Mouse (Mus musculus) stomach, postnatal 0 days (tissue): ENCODE results near the gene Ccdc27. TPM values are rescaled to one million over a fixed set of nuclear protein-coding genes. Genes with fewer than 3 reads are reported as not detected.

Experiments
- ATAC-seq: fragments of 200-750 bp; cut with Nextera tagmentation; 2 replicates; pipeline ENCODE4 v1.8.0; 2017; ENCODE audit not compliant: low FRiP score, low TSS enrichment
- DNase-seq: peaks from one replicate; pipeline ENCODE4 v3.0.0-alpha.2; 2016; ENCODE audit warnings: low spot score
- H3K27ac ChIP-seq: fragments of 300-500 bp; sonication (generic); replicated peaks from 2 replicates; pipeline ENCODE4 v1.5.1; 2014; ENCODE audit warnings: mild to moderate bottlenecking, control low read depth
- H3K27me3 ChIP-seq: fragments of 300-500 bp; sonication (generic); 2 replicates; pipeline ENCODE4 v1.6.1; 2014; ENCODE audit warnings: low read length; ENCODE audit not compliant: control insufficient read depth, insufficient read depth
- H3K36me3 ChIP-seq: fragments of 300-500 bp; sonication (generic); 2 replicates; pipeline ENCODE4 v1.6.1; 2014; ENCODE audit warnings: low read length, mixed read lengths; ENCODE audit not compliant: control insufficient read depth, insufficient read depth
- H3K4me1 ChIP-seq: fragments of 300-500 bp; sonication (generic); replicated peaks from 2 replicates; pipeline ENCODE4 v1.6.1; 2014; ENCODE audit warnings: antibody characterized with exemption; ENCODE audit not compliant: control insufficient read depth, insufficient read depth
- H3K4me2 ChIP-seq: fragments of 300-500 bp; sonication (generic); replicated peaks from 2 replicates; pipeline ENCODE4 v1.6.1; 2014; ENCODE audit warnings: low read depth, mild to moderate bottlenecking, control low read depth, moderate library complexity
- H3K4me3 ChIP-seq: fragments of 300-500 bp; sonication (generic); 2 replicates; pipeline ENCODE4 v1.5.1; 2014; ENCODE audit warnings: low read depth, low read length, control low read depth
- H3K9ac ChIP-seq: fragments of 300-500 bp; sonication (generic); 2 replicates; pipeline ENCODE4 v1.6.1; 2014; ENCODE audit warnings: mild to moderate bottlenecking, low read length, control low read depth, mixed read lengths
- H3K9me3 ChIP-seq: fragments of 300-500 bp; sonication (generic); 2 replicates; pipeline ENCODE4 v1.6.1; 2016; ENCODE audit warnings: low read length; ENCODE audit not compliant: control insufficient read depth
- CTCF ChIP-seq: IDR thresholded peaks from 2 replicates; pipeline ENCODE4 v1.5.1; 2016; ENCODE audit warnings: antibody characterized with exemption, low read depth, mild to moderate bottlenecking, moderate library complexity
- EP300 ChIP-seq: optimal IDR thresholded peaks from 2 replicates; pipeline ENCODE3; 2016; ENCODE audit warnings: antibody characterized with exemption
- WGBS: fragments of 180-500 bp; shearing (Covaris S2); extraction: QIAGEN DNeasy Blood & Tissue Kit; methylation state at CpG from one replicate; pipeline ENCODE4 v1.1.7; 2014; 5-methylcytosine and 5-hydroxymethylcytosine counted together
- polyA plus RNA-seq: library from polyadenylated mRNA; unstranded; fragments of >200 nt; fragmentation: Nextera tagmentation; extraction: Ambion mirVana; gene quantifications from 2 replicates; pipeline ENCODE4 v1.2.1, GENCODE M21; 2015

Gene Ccdc27
- polyA plus RNA-seq, 1 experiment from 2014 or later = 0.07 TPM

DNA sequence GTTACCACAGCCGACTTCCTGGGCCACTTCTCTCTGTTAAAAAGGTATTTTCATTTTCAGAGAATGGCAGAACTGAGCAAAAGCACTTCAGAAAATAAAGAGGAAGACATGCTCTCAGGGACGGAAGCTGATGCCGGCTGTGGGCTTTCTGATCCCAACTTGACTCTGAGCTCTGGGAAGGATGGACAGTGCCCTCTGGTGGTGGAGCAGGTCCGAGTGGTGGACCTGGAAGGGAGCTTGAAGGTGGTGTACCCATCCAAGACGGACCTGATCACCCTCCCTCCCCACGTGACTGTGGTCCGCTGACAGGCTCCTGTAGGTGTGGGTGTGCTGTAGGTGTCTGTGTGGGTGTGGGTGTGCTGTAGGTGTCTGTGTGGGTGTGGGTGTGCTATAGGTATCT, 22.9 kb downstream of the Ccdc27 start:
- DNase-seq = peak; percentile 65
- WGBS = 64% methylated on average over 7 of the region's 7 CpGs
- peaks cover 39% of the 10 kb centered on the region for H3K36me3 ChIP-seq
- no peak for TF ChIP-seq EP300
- peak; percentile 76 for TF ChIP-seq CTCF
- H3K27ac ChIP-seq = no peak overlapping the region
- H3K4me3 ChIP-seq = no peak overlapping the region
- peaks cover 2% of the 10 kb centered on the region; the same call in 1 of the 2 replicates for H3K4me1 ChIP-seq
- no peak overlapping the region for H3K9ac ChIP-seq
- no peaks in the 10 kb centered on the region for H3K9me3 ChIP-seq
- no peaks in the 10 kb centered on the region for H3K27me3 ChIP-seq
- no peak overlapping the region for H3K4me2 ChIP-seq
- no peak for ATAC-seq

DNA sequence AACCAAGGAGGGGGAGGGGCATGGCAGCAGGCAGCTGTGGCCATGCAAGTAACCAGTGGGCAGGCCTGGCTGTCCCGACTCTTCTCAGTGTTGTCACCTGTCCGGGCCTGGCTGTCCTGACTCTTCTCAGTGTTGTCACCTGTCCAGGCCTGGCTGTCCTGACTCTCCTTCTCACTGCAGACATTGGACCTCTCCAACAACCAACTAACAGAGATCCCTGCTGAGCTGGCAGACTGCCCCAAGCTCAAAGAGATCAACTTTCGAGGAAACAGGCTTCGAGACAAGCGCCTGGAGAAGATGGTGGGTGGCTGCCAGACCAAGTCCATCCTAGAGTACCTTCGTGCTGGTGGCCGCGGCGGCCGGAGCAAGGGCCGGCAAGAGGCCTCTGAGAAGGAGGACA, 27.0 kb downstream of the Ccdc27 start:
- Histone ChIP-seq H3K9ac (no peak overlapping the region), H3K4me3 (no peak overlapping the region), H3K4me1 (peaks cover 5% of the 10 kb centered on the region; the same call in 1 of the 2 replicates), H3K36me3 (peaks cover 32% of the 10 kb centered on the region), H3K27ac (no peak overlapping the region), H3K4me2 (no peak overlapping the region), H3K9me3 (no peaks in the 10 kb centered on the region), H3K27me3 (no peaks in the 10 kb centered on the region)
- DNase-seq (no peak), ATAC-seq (no peak)
- no peak for TF ChIP-seq EP300
- TF ChIP-seq CTCF = no peak
- WGBS = 91% methylated on average over 11 of the region's 11 CpGs

DNA sequence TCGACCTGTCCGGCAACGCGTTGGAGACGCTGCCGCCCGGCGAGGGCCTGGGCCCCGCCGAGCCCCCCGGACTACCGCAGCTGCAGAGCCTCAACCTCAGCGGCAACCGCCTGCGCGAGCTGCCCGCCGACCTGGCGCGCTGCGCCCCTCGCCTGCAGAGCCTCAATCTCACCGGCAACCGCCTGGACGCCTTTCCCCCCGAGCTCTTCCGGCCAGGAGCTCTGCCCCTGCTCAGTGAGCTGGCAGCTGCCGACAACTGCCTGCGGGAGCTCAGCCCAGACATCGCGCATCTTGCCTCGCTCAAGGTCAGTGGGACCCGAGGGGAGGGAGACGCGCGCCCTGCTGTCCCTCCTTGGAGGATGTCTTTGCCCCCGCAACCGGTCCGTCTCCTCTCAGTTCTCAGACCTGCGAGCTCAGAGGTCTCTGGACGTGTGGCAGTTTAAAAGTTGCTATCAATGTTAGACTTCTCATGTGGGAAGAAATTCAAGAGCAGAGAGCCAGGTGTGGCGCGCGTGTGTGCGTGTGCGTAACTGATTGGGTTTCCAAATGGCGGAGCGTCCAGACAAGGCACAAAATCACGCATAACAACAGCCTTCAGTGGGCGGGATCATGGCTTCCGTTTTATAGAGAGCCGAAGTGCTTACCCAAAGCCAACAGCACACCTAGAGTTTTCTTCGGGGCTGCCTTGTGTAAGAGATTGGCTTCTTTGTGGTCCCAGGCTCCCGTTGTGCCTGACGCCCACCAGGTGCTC, 30.2 kb downstream of the Ccdc27 start:
- peak; percentile 42 for DNase-seq
- peaks cover 5% of the 10 kb centered on the region; the same call in 1 of the 2 replicates for H3K4me1 ChIP-seq
- TF ChIP-seq EP300 (no peak), CTCF (no peak)
- H3K27ac ChIP-seq = peak overlapping the region; percentile 76
- no peaks in the 10 kb centered on the region for H3K27me3 ChIP-seq
- peak overlapping the region; percentile 96 for H3K4me2 ChIP-seq
- no peak for ATAC-seq
- peak overlapping the region; percentile 99 for H3K4me3 ChIP-seq
- peak overlapping the region; percentile 96 for H3K9ac ChIP-seq
- peaks cover 10% of the 10 kb centered on the region for H3K36me3 ChIP-seq
- WGBS = under 1% methylated on average over 44 of the region's 55 CpGs
- no peaks in the 10 kb centered on the region for H3K9me3 ChIP-seq

DNA sequence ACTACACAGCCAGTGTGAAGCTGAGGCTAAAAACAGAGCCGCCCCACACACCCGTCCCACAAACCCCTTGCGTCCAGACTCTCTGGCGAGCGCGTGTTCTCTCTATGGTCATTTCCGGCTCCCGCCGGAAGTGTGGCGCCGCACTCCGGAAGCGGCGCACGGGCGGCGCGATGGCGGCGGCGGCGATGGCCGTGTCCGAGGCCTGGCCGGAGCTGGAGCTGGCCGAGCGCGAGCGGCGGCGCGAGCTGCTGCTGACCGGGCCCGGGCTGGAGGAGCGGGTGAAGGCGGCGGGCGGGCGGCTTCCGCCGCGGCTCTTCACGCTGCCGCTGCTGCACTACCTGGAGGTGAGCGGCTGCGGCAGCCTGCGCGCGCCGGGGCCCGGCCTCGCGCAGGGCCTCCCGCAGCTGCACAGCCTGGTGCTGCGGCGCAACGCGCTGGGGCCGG, 30.8 kb downstream of the Ccdc27 start, which contains the start of gene Lrrc47:
TSS of gene Lrrc47 (plus strand) at position 86 of the 444 bp plus-strand sequence.
- peak within 1 kb of the TSS; percentile 96 for H3K9ac ChIP-seq
- H3K4me2 ChIP-seq = peak within 1 kb of the TSS; percentile 96
- peak within 1 kb of the TSS; percentile 76 for H3K27ac ChIP-seq
- WGBS = 0% methylated on average over 25 of the region's 59 CpGs
- H3K36me3 ChIP-seq = peaks cover 8% of the 10 kb centered on the region
- peak within 1 kb of the TSS; percentile 99 for H3K4me3 ChIP-seq
- DNase-seq (peak; percentile 87), ATAC-seq (peak; percentile 92)
- TF ChIP-seq EP300 (no peak), CTCF (no peak)
- H3K27me3 ChIP-seq = no peaks in the 10 kb centered on the region
- H3K4me1 ChIP-seq = peaks cover 5% of the 10 kb centered on the region; the same call in 1 of the 2 replicates
- no peaks in the 10 kb centered on the region for H3K9me3 ChIP-seq

DNA sequence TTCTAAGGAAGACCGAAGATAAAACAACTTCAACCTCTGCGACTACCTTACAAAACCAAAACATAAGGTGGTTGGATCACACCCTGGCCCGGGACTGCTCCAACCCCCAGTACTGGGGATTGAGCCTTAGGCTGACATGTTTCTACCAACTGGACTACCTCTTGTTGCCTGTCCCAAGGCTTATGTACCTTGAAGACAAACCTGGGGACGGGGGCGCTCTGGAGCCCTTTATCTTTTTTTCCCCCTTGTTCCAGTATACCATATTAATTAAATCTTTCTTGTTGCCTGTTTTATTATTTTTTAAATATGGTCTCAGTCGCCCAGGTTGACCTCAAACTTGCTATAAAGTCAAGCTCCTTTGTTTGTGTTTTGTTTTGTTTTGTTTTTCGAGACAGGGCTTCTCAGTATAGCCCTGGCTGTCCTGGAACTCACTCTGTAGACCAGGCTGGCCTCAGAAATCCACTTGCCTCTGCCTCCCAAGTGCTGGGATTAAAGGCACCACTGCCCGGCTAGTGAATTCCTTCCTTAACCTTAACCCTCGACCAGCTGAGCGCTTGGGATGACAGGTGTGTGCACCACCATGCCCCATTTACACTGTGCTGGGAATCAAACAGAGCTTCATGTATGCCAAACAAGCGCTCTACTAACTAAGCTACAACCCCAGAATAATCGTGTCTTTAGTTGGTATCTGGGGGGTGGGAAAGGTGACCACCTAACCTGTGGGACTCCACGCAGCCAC, 31.4 kb downstream of the Ccdc27 start:
- H3K9ac ChIP-seq = peak overlapping the region; percentile 96
- DNase-seq = no peak
- H3K36me3 ChIP-seq = peaks cover 9% of the 10 kb centered on the region
- ATAC-seq = peak; percentile 48; the same call in 1 of the 2 replicates
- H3K9me3 ChIP-seq = no peaks in the 10 kb centered on the region
- H3K4me2 ChIP-seq = peak overlapping the region; percentile 96
- peaks cover 5% of the 10 kb centered on the region; the same call in 1 of the 2 replicates for H3K4me1 ChIP-seq
- H3K27ac ChIP-seq = peak overlapping the region; percentile 76
- 27% methylated on average over 13 of the region's 13 CpGs for WGBS
- TF ChIP-seq CTCF = no peak
- no peak for TF ChIP-seq EP300
- H3K27me3 ChIP-seq = no peaks in the 10 kb centered on the region
- H3K4me3 ChIP-seq = peak overlapping the region; percentile 99
